18 mouse cellular contexts compared by ENCODE assay signal in genomic region chr10:67221284-67221683, GRCm38 (mm10).
A peak's percentile ranks its signal among the peaks of the same experiment; 100 is the strongest.
DNase-seq lines count a peak whose midpoint lies in the region; ATAC-seq and TF ChIP-seq lines count a peak whose summit lies in the region.
"Had no signal": no experiment of that assay in that cellular context is flagged by ENCODE, and none has a peak within 500 bp of the region (broad histone marks: within the 10 kb centered on the region; RNA-seq: fewer than 3 reads in every experiment).

No protein-coding gene starts in this region.

- DNase-seq in kidney, adult 2 months, result no peak
- peak; percentile 20 for DNase-seq in MN1 (ENCODE audit: low spot score)
- peak; percentile 38 for DNase-seq in cerebellum, adult 8-10 months
- DNase-seq in retina, embryonic 14.5 days (ENCODE audit: low spot score), result peak; percentile 34
- DNase-seq in adrenal gland, postnatal 14 days, result no peak
- no peak for DNase-seq in natural killer cell, adult 2 months (ENCODE audit: low spot score in 2 of 2)
- DNase-seq: adrenal gland, postnatal 25 days; gastrocnemius, postnatal 36 days; kidney, adult 8-10 months; lung, adult 2 months; lung, postnatal 4 days had no signal

- H3K27ac ChIP-seq in kidney, embryonic 15.5 days, result no peak overlapping the region
- H3K27ac ChIP-seq in kidney, adult 2 months (ENCODE audit: insufficient read depth, low read depth, low read length), result no peak overlapping the region
- H3K27ac ChIP-seq: embryonic facial prominence, embryonic 13.5 days; forebrain, embryonic 10.5 days; heart, embryonic 13.5 days; hindbrain, embryonic 15.5 days; left cerebral cortex, adult 2 months; midbrain, embryonic 15.5 days had no signal

- H3K36me3 ChIP-seq in kidney, embryonic 15.5 days, result peaks cover 74% of the 10 kb centered on the region
- H3K36me3 ChIP-seq in kidney, adult 2 months (ENCODE audit: control insufficient read depth, insufficient read depth, low read length), result peaks cover 5% of the 10 kb centered on the region

- peaks cover 4% of the 10 kb centered on the region; the same call in 1 of the 2 replicates for H3K4me1 ChIP-seq in kidney, embryonic 15.5 days
- no peaks in the 10 kb centered on the region for H3K4me1 ChIP-seq in kidney, adult 2 months (ENCODE audit: control insufficient read depth, insufficient read depth, low read length)
- H3K4me1 ChIP-seq: forebrain, embryonic 10.5 days; midbrain, embryonic 15.5 days had no signal

- ATAC-seq in kidney, embryonic 15.5 days (replicated peaks; ENCODE audit: low FRiP score), result 0 out of 2 replicates have a peak, but pooled peaks have one; percentile 46
- ATAC-seq: midbrain, embryonic 15.5 days had no signal

- no peak overlapping the region for H3K4me2 ChIP-seq in kidney, embryonic 15.5 days
- H3K4me2 ChIP-seq: embryonic facial prominence, embryonic 13.5 days; heart, embryonic 13.5 days; hindbrain, embryonic 15.5 days; midbrain, embryonic 15.5 days had no signal

- H3K9me3 ChIP-seq in kidney, embryonic 15.5 days (replicated peaks), result no peaks in the 10 kb centered on the region
- H3K9me3 ChIP-seq: embryonic facial prominence, embryonic 13.5 days; forebrain, embryonic 10.5 days; heart, embryonic 13.5 days; hindbrain, embryonic 15.5 days; midbrain, embryonic 15.5 days had no signal

- no peak overlapping the region for H3K4me3 ChIP-seq in kidney, embryonic 15.5 days (replicated peaks)
- no peak overlapping the region for H3K4me3 ChIP-seq in kidney, adult 2 months (ENCODE audit: insufficient read depth, low read depth, low read length)
- H3K4me3 ChIP-seq: embryonic facial prominence, embryonic 13.5 days; forebrain, embryonic 10.5 days; heart, embryonic 13.5 days; hindbrain, embryonic 15.5 days; left cerebral cortex, adult 2 months; midbrain, embryonic 15.5 days had no signal

- no peak for TF ChIP-seq CTCF in kidney, adult 2 months (conservative IDR thresholded peaks at IDR 0.05; ENCODE audit: insufficient read depth, insufficient read length, low read depth, low read length)

- no peak overlapping the region for H3K9ac ChIP-seq in kidney, embryonic 15.5 days
- H3K9ac ChIP-seq: embryonic facial prominence, embryonic 13.5 days; heart, embryonic 13.5 days; hindbrain, embryonic 15.5 days; midbrain, embryonic 15.5 days had no signal

- H3K27me3 ChIP-seq in kidney, embryonic 15.5 days, result no peaks in the 10 kb centered on the region
- H3K27me3 ChIP-seq in kidney, adult 2 months (replicated peaks; ENCODE audit: control insufficient read depth, insufficient read depth, low read length), result no peaks in the 10 kb centered on the region
- H3K27me3 ChIP-seq: embryonic facial prominence, embryonic 13.5 days; heart, embryonic 13.5 days; hindbrain, embryonic 15.5 days; midbrain, embryonic 15.5 days had no signal

- TF ChIP-seq POLR2A in kidney, adult 2 months (IDR thresholded peaks at IDR 0.05; ENCODE audit: low read depth, low read length), result no peak

- 46% methylated on average over 5 of the region's 5 CpGs for WGBS in kidney, embryonic 15.5 days
- 30% methylated on average over 5 of the region's 5 CpGs for WGBS in kidney, adult 2 months

Comparison
In these comparisons a context has a peak if more than half of its experiments do, and no peak if none do; other contexts are left out.
1. DNase-seq: peak in MN1 (single experiment), cerebellum, adult 8-10 months (single experiment) and retina, embryonic 14.5 days (single experiment); none in kidney, adult 2 months (single experiment), adrenal gland, postnatal 14 days (single experiment) and natural killer cell, adult 2 months (0 of 2).